Mouse (Mus musculus) cerebellum, postnatal 14 days (tissue): ENCODE results near the gene Sbk1.

Source experiments
- DNase-seq, 2 experiments: peaks; one replicate each; pipeline ENCODE4 v3.0.0; 2021; ENCODE audit warnings: mixed read lengths in 2 of 2

The Sbk1 gene

DNA sequence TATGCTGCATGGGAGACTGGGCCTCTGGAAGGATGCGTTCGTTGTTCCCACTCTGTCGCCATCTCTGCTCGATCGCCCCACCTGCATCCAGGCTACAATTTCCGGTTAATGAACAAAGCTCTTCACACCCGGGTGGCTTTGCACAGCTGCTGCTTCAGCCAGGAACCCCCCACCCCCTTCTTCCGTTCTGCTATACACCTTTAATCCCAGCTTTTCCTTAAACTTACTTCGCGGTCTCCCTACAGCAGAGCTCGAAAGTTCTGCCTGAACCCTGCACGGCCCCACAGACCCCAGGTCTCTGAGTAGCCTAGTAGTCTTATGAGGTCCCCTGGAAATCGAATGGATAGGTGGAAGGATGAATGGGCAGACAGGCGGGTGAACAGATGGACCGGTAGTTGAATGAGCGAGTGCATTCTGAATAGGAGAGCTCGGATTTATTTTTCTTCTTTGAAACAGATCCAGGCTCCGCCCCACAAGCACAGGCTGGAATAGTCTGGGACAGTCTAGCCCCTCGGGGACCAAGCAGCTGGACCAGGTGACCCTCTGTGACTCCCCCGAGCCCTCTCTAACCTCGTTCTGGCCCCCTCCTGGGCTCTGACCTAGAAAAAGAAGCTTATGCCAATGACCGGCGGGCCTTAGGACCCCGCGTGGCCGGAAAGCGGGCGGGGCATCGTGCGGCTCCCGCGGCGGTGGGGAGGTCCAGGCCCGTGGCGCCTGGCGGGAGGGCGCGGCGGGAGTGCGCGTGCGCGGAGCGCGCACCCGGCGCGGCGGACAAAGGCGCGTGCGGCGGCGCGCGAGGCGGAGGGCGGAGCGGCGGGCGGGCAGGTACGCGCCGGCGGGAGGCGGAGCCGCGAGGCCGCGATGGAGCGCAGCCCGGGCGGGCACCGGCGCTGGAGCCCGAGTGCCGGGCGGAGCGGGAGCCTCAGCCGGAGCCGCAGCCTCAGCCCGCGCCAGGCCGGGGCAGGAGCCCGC is at the start of gene Sbk1:
Sbk1 (plus strand) TSS at position 908 of the 972 bp plus-strand sequence.
- peak; percentile 92 to 96 for DNase-seq

DNA sequence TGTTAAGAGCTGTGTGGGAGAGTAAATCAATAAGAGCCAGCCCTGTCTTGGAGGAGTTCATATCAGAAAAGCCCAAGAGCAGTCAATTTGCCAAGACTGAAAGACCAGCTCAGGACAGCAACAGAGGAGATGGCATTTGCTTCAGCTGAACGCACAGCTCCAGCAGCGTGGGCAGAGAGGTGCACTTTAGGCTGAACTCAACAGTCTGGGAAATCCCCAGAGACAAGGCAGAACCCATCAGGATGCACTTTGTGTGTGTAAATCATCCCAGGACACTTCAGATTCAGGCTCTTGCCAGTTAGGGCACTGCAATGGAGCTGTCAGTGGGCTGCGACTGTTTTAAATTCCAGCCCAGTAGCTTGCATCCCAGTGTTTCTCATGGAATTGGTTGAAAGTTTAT is 49.7 kb upstream of the Sbk1 start:
- no peak for DNase-seq

DNA sequence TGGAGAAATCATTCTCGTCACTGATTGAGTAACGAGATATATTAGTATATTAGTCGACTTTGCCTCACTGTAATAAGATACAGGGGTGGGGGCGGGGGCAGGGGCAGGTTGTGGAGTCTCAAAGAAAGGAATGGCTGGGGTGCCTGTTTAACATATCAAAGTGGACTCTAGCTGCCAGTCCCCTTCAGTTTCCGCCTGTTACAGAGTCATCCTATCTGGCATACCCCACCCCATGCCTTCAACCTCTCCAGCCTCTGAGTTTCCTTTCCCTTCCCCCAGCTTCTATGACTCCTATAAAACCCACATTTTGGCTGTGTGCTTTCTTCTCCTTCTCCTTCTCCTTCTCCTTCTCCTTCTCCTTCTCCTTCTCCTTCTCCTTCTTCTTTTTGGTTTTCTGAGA is 46.3 kb upstream of the Sbk1 start:
- DNase-seq, result no peak

DNA sequence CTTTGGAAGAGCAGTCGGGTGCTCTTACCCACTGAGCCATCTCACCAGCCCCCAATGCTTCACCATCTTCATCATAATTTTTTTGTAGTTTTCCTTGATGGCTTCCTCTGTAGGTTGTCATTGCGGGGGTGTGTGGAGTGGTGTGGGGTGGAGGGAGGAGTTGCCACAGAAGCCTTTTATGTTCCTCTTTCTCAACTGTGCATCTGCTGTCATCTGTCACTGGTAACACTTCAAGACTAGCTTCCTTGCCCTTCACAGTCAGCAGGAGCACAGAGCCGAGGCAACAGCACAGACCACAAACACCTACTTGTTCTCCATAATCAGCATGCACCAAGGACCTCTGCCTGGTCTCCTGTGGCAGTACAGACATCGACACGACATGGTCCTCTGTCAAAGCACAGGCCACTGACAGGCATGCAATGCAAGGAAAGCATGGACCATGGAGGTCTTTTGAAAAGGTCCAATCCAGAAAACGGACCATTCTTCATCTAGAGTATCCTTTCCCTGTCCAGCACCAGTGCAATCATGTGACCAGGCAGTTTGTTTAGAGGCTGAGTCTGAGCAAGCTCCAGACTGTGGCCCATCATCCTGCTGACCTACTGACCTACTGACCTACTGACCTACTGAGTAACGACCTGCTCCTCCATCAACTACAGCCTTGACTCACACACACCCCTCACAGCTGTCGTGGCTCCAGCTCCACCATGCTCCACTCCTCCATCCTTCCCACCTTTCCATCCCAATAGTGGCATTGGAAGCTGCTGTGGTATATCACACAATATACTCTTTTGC is 41.9 kb upstream of the Sbk1 start:
- no peak for DNase-seq

DNA sequence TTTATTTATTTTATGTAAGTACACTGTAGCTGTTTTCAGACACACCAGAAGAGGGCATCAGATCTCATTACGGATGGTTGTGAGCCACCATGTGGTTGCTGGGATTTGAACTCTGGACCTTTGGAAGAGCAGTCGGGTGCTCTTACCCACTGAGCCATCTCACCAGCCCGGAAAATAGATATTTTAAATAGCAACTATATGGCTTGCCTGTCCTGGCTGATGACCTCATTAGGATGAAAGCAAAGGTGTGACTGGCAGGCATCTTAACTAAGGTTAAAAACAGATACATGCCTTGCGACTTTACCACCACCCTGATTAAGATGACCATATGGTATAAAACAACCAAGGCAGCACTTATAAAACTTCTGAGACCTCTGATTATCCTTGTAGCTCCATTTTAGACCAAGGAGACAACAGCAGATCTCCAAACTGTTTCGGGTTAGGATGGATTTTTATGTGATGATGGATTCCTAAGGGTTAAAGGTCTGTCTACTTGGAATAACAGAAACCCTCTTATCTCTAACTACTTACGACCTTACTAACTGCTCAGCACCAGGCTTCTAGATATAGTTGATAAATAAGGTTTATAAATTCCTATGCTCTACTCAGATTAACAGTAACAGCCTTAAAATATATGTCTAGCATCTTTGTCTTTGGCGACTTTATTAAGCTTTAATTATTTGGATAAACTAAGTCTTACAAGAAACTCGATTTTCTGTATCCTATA is 39.9 kb upstream of the Sbk1 start:
- no peak for DNase-seq

DNA sequence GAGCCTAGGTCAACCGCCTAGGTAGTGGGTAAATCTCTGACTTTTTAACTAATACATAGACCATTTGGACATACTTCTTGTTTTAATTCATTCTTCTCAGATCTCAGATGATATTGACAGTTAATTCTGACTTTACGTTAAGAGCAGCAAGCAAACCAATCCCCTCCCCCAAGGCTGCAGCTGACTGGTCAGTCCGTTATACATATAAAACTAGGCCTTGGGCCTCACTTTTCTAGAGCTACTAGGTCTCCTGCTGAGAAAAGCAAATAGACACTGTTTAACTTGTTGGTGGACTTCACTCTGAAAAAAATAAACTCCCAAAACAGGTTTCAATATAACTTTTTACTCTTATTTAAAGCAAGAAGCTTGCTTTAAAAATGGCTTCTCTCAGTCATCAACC is 37.8 kb upstream of the Sbk1 start:
- no peak for DNase-seq

DNA sequence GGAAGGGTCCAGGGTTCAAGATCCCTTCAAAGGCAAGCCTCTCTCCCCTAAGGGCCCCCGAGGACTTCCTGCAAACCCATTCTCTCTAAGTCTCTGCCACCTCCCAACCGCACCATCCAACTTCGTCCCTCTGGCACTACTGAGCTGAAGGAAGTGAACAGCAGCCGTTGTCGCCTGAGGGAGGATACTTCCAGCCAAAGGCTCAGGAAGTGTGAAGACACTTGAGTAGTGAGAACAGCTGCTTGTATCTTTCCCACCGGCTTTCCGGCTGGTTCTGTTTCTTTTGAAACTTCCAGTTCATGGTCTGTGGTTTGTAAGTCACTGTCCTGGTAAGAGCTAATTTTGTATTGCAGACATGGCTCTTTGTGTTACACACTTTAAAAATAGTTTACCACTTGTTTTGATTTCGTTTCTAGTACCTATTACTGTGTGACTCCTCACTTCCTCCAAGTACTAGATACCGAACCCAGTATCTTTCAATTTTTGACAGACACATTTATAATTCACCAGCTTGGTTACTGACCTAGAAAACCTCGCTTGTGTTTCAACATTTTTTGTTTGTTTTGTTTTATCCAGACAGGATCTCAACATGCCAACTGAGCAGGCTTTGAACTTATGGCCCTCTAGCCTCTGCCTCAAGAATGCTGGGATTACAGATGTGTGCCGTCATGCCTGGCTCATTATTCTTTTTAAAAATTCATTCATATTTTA is 36.2 kb upstream of the Sbk1 start:
- DNase-seq, result no peak

DNA sequence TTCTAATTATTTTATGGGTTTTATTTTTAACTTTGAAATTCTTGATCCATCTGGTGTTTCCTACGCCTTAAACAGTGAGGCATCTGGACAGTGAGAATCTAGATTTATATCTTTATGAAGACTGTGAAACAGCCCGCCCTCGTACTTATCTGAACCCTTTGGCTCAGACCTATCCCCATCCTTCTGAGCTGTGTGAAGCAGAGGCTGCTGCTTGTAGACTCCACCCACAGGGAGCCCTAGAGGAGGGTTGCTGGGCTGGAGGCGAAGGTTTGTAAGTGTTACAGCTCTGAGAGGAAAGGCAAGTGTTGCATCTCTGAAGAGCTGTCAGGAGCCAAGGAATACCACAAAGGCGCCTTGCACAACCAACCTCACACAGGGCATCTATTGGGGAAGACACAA is 35.6 kb upstream of the Sbk1 start:
- DNase-seq, result no peak

DNA sequence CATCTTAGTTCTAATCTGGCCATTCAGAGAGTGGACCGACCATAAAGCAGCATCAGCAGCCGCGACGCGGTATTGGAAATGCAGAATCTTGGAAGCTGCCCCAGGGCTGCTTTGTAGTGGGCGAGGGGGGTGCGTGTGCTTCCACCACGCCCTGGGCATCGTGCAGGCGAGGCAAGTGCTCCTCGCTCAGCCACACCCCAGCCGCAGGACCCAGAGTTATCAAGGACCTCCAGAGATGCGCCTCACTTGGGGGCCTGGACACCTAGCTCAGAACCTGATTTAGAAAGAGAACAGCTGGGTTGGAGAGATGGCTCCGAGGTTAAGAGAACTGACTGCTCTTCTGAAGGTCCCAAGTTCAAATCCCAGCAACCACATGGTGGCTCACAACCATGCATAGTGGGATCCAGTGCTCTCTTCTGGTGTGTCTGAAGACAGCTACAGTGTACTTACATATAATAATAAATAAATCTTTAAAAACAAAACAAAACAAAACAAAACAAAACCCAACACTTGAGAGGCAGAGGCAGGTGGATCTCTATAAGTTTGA is 31.5 kb upstream of the Sbk1 start:
- no peak for DNase-seq

DNA sequence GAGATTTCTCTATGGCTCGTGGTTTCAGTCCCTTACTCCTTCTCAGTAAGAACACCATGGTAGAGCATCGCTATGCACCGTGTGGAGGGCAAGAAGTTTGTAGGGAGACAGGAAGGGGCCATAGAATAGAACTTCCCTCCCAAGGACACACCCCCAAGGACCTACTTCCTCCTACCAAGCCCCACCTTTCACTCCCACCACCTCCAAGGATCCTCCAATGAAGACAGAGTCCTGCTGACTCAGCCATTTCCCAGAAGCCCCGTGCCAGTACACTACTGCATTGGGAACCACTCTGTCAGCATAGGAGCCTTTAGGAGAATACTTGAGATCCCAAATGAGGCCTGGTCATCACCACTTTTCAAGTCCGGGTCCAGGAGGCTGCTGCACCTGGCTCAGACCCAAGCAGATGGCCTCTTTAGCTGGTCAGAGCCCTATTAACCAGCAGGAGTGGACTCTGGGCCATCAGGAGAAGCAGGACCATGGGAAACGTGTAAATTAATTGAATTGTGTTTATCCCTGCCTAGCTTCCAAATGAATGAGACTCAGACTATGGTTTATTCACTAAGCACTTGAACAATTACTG is 28.2 kb upstream of the Sbk1 start:
- peak in 1 of 2 experiments; percentile 50 for DNase-seq

DNA sequence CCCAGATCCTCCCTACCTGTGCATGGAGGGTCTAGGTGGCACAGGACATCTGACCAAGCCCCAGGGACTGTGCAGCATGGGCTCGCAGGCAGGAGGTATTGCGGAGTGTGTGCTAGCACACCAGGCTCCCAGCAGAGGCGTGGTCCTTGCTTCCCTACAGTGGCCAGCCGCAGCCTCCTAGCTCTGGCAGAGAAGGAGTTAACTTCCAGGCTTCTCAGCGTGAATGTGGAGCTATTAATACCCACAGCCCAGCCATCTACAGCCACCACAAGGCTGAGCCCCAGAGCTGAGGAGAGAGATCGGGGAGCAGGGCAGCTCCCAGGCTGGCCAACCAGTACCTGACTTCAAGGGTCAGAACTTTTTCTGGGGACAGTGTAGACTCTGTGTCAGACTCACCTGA is 24.3 kb upstream of the Sbk1 start:
- peak; percentile 59 to 71 for DNase-seq

DNA sequence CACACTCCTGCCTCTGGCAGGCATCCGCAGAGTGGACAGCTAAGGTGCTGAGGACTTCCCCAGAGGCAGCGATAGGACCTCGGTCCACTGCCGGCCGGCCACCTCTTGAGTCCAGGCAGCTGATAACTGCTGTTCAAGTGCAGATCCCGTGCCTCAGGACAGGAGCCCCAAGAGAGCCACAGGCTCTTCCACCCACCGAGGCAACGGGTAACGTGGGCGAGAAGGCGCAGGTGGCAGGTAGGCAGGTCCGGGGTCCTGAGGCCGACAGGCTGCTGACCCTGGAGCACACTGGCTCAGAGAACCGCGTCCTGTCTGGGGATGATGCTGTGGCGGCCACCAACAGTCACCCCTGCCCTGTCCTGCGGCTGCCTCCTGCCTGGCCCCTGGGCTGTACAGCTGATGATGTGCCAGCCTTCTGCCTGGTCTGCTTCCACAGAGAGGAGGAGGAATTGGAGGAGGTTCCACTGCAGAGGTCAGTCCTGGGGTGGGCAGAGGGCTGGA is 23.7 kb upstream of the Sbk1 start:
- no peak for DNase-seq

DNA sequence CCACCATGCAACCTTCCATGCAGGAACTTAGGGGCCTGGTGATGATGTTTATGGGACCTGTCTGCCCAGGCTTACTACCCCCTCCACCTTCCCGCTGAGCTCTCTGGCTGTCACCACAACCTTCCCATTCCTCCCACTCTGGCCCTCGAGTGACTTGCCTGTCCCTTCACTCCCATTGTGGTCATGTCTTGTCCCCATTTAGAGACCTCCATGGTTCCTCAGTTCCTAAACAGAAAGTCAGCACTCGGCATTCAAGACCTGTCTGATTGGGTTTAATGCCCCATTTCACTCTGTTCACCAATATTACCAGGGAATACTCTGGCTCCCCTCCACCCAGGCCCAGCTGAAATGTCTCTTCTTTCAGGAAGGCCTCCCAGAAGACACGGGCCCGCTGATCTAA is 23.3 kb upstream of the Sbk1 start:
- DNase-seq, result no peak

DNA sequence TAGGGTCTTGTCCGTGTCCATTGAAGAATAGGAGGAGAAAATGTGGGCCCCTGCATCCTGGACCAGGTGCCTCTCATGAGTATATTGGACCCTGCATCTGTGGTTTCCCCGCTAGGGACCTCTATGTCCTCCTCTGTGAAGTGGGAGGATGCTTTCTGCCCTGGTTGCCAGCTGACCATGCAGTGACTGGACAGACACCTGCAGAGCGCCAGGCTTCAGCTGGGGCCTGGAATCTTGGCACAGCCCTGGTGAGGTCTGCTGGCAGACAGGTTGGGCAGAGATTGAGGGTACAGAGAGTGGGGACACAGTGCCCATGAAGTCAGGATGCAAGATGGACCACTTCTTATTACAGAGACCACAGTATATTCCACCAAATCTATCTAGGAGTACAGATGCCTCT is 22.4 kb upstream of the Sbk1 start:
- peak in 1 of 2 experiments; percentile 56 for DNase-seq

DNA sequence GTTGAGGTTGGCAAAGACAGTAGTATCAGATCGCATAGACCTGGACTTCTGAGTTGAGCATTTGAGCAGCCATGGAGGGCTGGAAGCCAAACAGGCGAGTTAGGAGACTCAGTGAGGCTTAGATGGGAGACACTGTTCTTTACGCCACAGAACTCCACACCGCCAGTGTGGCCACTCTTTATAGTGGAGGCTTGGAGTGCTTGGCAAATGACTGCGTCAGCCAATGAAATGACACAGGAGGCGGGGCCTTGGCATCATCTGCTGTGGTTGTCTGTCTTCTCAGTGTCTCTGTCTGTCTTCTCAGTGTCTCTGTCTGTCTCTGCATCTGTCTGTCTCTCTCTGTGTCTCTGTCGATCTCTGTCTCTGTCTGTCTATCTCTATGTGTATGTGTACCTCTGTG is 21.9 kb upstream of the Sbk1 start:
- peak; percentile 75 to 76 for DNase-seq

DNA sequence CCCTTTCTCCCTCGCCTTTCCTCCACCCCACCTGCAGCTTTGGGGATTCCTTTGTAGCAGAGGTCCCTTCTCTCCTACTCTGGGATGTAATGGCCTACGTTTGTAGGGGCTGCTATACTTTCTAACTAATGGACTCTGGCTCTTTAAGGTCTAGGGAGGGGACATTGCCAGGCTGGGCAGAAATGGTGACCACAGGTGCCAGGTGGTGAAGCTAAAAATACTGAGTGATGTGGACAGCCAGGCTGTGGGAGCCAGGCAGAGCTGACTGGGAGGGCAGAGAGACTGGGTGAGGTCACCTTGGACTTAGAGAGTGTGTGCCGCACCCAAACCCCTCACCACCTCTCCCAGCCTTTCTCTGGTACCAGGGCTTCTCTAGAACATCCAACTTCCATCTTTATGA is 20.7 kb upstream of the Sbk1 start:
- DNase-seq, result peak; percentile 80 to 84

DNA sequence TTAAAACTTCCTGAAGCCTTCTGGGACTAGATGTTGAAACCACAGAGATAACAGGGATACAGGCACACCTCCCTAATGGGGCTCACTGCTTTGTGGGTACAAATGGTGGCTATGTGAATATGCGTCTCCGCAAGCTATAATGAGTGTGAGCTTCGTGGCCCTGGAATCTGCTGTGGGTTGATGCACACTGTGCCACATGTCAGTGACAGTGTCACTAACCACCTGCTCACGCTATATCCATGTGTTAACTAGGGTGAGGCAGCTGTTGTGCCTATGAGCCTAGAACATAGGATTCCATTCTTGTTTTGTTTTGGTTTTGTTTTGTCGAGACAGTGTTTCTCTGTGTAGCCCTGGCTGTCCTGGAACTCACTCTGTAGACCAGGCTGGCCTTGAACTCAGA is 20.2 kb upstream of the Sbk1 start:
- no peak for DNase-seq

DNA sequence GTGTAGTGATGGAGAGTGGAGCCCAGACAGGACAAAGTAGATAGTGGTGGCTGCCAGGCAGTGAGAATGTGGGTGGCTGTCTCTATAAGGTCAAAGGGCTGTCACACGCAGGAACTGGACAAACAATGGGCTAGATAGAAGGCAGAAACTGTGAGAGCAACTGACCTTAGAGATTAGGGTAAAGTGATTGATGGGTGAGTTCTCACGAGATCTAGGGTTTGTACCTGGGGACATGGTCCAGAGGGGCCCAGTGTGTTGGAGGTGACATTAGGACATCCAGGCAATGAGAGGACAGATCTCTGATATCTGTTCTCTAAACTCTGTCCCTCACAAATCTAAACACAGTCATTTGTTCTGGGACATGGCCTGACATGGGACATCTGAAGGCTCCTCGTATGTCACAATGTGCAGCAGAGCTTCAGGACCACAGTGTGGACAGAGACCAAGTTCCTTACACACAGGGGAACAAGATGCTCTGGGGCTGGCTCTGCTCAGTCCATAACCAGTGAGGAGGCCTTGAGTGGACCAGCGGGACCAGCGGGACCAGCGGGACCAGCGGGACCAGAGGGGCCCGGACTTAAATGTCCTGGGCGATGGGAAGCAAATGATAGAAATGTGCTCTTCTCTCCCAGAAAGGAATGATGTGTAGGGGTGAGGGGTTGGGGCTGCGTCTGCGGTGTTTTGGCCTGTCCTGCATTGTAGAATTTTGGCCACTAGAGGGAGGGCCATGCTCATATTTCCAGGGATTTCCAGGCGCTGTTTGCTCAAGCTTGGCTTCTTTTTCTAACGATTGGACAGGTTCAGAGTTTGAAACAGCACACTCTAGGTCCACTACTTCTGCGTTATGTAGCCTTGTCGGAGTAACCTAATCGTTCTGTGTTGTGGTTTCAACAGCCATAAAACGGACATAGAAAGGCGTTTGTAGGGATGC is 11.9 kb upstream of the Sbk1 start:
- DNase-seq, result peak; percentile 87

DNA sequence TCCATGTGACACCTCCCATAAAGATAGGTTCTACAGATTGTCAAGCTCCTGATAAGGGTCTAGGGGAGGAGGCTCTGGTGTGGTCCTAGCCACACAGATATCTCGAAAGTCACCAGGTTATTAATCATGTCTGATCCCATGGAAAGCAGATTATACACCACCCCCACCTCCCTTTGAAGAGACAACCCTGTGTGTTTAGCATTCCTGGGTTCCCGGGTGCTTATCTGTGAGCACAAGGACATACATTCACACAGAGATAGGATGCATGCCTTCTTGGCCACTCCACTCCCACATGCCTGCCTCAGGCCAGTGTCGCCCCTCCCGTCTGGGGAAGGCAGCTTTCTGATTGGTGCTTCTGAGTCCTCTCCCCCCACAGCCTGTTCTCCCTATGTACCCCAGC is 10.6 kb upstream of the Sbk1 start:
- no peak for DNase-seq

DNA sequence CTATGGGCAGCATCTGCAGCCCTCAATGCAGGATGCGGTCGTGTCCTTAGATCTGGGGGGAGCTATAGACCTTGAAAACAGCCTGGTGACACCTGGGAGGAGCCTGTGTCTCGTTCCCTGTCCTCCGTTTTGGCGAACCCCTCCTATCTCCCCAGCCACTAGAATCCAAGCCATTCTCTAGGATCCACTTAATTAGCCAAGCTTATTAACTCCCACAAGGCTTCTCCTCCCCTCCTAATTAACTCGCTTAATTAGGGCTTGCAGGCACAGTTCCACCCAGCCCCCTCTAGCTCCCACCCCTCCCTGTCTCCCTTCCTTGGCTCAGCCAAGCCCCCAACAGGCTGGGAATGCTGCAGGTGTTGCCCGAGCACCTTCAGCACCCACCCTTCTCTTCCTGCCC is 8.5 kb upstream of the Sbk1 start:
- DNase-seq, result no peak

DNA sequence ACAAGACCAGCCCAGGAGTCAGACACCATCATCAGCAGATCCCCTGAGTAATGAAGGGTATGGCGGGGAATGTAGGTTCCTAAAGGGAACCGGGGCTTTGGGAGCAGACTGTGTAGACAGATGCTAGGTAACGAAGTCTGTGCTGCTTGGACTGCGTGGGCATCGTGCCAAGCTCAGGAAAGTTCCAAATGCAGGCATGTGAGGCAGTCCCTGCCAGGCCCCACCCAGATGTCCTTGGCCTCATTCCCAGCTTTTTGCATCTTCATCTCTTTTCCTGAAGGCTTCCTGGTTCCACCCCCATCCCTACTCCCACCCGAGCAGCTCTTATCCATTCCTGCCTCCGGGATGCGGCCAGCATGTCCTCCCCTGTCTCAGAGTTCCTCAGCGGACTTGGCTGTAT is 6.5 kb upstream of the Sbk1 start:
- DNase-seq, result peak; percentile 81 to 88
